Mouse (Mus musculus): ENCODE data around the gene Stk10. TPM values are rescaled to one million over a fixed set of nuclear protein-coding genes. Genes with fewer than 3 reads are reported as not detected.

Gene Stk10
- polyA plus RNA-seq, 1 experiment from 2014 or later: 1.6 TPM

DNA sequence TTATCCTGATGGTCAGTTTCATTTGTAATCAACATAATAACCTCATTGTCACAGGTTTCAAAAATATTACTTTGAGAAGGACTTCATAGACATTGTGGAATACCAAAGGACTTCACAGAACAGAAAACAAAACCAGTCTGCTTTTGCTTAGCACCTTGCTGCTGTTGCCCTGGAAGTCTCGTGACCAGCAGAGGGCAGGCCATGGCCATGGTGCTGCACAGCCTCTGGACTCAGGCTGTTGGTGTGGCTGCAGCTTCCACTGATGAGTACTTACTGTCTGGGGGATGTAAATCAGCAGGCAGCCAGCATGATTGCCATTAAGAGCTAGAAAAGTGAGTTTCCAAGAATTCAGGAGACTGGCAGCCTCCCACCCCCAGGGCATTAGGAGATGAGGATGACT, 92.6 kb downstream of the Stk10 start:
- ATAC-seq (replicated peaks; ENCODE audit: insufficient number of reproducible peaks, low FRiP score, low TSS enrichment): no peak
- no peak overlapping the region for H3K27ac ChIP-seq (ENCODE audit: low read depth, low read length)
- H3K9me3 ChIP-seq (replicated peaks; ENCODE audit: control insufficient read depth, low read length): no peaks in the 10 kb centered on the region
- peaks cover 3% of the 10 kb centered on the region; the same call in 1 of the 2 replicates for H3K4me1 ChIP-seq (ENCODE audit: control insufficient read depth, insufficient read depth, low read length)
- H3K36me3 ChIP-seq (ENCODE audit: control insufficient read depth, insufficient read depth, low read length): no peaks in the 10 kb centered on the region
- no peak overlapping the region for H3K4me2 ChIP-seq
- H3K9ac ChIP-seq (ENCODE audit: low read depth, low read length): no peak overlapping the region
- H3K4me3 ChIP-seq (ENCODE audit: low read depth, low read length): no peak overlapping the region
- 59% methylated on average over 1 of the region's 1 CpGs for WGBS (ENCODE audit: insufficient replicate concordance)
- no peaks in the 10 kb centered on the region for H3K27me3 ChIP-seq (ENCODE audit: control insufficient read depth, insufficient read depth, low read length)

DNA sequence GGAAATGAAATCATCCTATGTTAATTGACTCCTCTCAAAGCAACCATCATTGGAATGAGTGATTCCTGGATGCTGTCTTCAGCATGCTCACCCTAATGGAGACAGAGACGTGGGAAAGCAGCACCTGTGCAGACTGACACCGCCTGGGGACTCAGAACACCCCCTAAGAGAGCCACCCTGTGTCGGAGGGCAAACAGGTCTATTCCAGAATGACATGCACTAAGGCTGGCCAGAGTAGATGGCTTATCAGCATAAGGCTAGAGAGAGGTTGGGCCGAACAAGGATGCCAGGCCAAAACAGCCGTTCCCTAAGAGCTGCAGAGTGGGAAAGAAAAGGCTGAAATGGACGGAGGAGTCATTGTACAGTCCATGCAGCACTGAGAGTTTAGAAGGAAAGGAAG, 93.0 kb downstream of the Stk10 start:
- Histone ChIP-seq H3K9ac (ENCODE audit: low read depth, low read length) (no peak overlapping the region), H3K4me1 (ENCODE audit: control insufficient read depth, insufficient read depth, low read length) (0 out of 2 replicates have a peak, but pooled peaks cover 3% of the 10 kb centered on the region), H3K27ac (ENCODE audit: low read depth, low read length) (no peak overlapping the region), H3K4me2 (no peak overlapping the region), H3K9me3 (replicated peaks; ENCODE audit: control insufficient read depth, low read length) (no peaks in the 10 kb centered on the region), H3K4me3 (ENCODE audit: low read depth, low read length) (no peak overlapping the region), H3K27me3 (ENCODE audit: control insufficient read depth, insufficient read depth, low read length) (no peaks in the 10 kb centered on the region), H3K36me3 (ENCODE audit: control insufficient read depth, insufficient read depth, low read length) (no peaks in the 10 kb centered on the region)
- WGBS (ENCODE audit: insufficient replicate concordance): 63% methylated on average over 6 of the region's 6 CpGs
- ATAC-seq (replicated peaks; ENCODE audit: insufficient number of reproducible peaks, low FRiP score, low TSS enrichment): no peak

DNA sequence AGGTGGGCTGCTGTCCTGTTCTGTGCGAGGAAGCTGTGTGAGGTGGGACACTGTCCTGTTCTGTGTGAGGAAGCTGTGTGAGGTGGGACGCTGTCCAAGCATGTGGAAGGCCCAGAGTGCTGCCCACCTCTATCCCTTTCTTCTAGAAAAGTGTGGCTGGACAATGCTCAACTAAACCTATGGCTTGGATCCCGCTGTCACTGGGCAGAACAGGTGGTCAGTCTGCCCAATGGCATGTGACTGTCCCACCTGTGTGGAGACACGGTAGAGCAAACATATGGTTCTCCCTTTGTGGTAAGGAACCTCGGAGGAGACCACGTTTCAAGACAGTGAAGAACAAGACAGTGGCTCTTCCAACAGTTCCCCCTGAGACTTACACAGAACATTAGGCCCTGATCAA, 94.8 kb downstream of the Stk10 start:
- Histone ChIP-seq H3K9me3 (replicated peaks; ENCODE audit: control insufficient read depth, low read length) (no peaks in the 10 kb centered on the region), H3K9ac (ENCODE audit: low read depth, low read length) (no peak overlapping the region), H3K36me3 (ENCODE audit: control insufficient read depth, insufficient read depth, low read length) (no peaks in the 10 kb centered on the region), H3K4me1 (ENCODE audit: control insufficient read depth, insufficient read depth, low read length) (no peaks in the 10 kb centered on the region), H3K4me3 (ENCODE audit: low read depth, low read length) (no peak overlapping the region), H3K4me2 (no peak overlapping the region), H3K27me3 (ENCODE audit: control insufficient read depth, insufficient read depth, low read length) (no peaks in the 10 kb centered on the region), H3K27ac (ENCODE audit: low read depth, low read length) (no peak overlapping the region)
- WGBS (ENCODE audit: insufficient replicate concordance): 76% methylated on average over 6 of the region's 6 CpGs
- ATAC-seq (replicated peaks; ENCODE audit: insufficient number of reproducible peaks, low FRiP score, low TSS enrichment): no peak

DNA sequence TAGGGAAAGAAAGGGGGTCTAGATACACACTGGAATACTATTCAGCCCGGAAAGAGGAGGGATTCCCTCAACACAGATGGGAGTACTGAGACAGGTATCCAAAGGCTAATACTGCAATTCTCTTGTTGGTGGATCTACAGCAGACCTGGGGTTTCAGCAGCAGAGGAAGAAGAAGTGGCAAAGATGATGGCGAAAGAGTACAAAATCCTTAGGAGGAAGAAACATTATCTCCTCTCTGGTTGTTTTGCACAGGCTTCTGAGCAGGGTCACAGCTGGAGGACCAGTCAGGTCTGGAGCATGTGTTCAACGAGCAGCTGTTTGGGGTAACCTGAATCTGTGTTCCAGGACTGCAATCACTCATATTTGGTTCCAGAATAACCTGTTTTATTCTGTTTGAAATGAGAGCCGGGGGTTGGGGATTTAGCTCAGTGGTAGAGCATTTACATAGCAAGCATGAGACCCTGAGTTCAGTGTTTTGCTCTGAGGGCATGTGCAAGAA, 96.7 kb downstream of the Stk10 start:
- H3K27me3 ChIP-seq (ENCODE audit: control insufficient read depth, insufficient read depth, low read length): no peaks in the 10 kb centered on the region
- no peak for ATAC-seq (replicated peaks; ENCODE audit: insufficient number of reproducible peaks, low FRiP score, low TSS enrichment)
- H3K4me3 ChIP-seq (ENCODE audit: low read depth, low read length): no peak overlapping the region
- H3K4me2 ChIP-seq: no peak overlapping the region
- no peaks in the 10 kb centered on the region for H3K4me1 ChIP-seq (ENCODE audit: control insufficient read depth, insufficient read depth, low read length)
- no peak overlapping the region for H3K9ac ChIP-seq (ENCODE audit: low read depth, low read length)
- WGBS (ENCODE audit: insufficient replicate concordance): 81% methylated on average over 4 of the region's 4 CpGs
- H3K9me3 ChIP-seq (replicated peaks; ENCODE audit: control insufficient read depth, low read length): no peaks in the 10 kb centered on the region
- H3K27ac ChIP-seq (ENCODE audit: low read depth, low read length): no peak overlapping the region
- H3K36me3 ChIP-seq (ENCODE audit: control insufficient read depth, insufficient read depth, low read length): no peaks in the 10 kb centered on the region

DNA sequence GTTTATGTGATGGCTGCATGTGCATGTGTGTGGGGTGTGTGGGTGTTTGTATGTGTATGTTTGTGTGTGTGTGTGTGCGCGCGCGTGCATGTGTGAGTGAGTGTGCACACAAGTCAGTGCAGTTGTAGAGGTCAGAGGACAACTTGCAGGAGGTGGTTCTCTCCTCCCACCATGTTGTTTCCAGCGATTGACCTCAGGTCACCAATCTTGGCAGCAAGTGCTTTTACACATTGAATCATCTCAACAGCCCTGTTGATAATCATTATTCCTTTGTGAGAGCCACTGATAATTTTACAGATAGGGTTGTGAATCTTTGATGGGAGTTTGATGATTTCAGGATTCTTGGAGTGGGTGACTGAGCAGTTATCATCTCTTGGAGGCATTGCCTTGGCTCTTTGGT, 99.6 kb downstream of the Stk10 start:
- H3K9ac ChIP-seq (ENCODE audit: low read depth, low read length): no peak overlapping the region
- no peaks in the 10 kb centered on the region for H3K27me3 ChIP-seq (ENCODE audit: control insufficient read depth, insufficient read depth, low read length)
- 94% methylated on average over 5 of the region's 5 CpGs for WGBS (ENCODE audit: insufficient replicate concordance)
- H3K4me2 ChIP-seq: no peak overlapping the region
- no peaks in the 10 kb centered on the region for H3K4me1 ChIP-seq (ENCODE audit: control insufficient read depth, insufficient read depth, low read length)
- H3K9me3 ChIP-seq (replicated peaks; ENCODE audit: control insufficient read depth, low read length): no peaks in the 10 kb centered on the region
- H3K4me3 ChIP-seq (ENCODE audit: low read depth, low read length): no peak overlapping the region
- H3K36me3 ChIP-seq (ENCODE audit: control insufficient read depth, insufficient read depth, low read length): no peaks in the 10 kb centered on the region
- ATAC-seq (replicated peaks; ENCODE audit: insufficient number of reproducible peaks, low FRiP score, low TSS enrichment): no peak
- no peak overlapping the region for H3K27ac ChIP-seq (ENCODE audit: low read depth, low read length)

DNA sequence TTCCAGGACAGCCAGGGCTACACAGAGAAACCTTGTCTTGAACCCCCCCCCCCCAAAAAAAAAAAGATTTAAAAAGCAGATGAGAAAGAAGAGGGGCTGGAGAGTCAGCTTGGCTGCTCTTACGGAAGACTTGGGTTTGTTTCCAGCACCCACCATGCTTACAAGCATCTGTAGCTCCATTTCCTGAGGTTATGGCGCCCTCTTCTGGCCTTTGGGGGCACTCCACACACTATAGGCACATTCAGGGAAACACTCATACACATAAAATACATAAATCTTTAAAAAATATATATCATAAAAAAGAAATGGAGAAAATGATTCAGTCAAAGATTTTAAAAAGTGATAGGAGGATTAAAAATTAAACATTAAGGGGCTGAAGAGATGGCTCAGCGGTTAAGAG, 100.4 kb downstream of the Stk10 start:
- Histone ChIP-seq H3K27me3 (ENCODE audit: control insufficient read depth, insufficient read depth, low read length) (no peaks in the 10 kb centered on the region), H3K9ac (ENCODE audit: low read depth, low read length) (no peak overlapping the region), H3K36me3 (ENCODE audit: control insufficient read depth, insufficient read depth, low read length) (no peaks in the 10 kb centered on the region)

DNA sequence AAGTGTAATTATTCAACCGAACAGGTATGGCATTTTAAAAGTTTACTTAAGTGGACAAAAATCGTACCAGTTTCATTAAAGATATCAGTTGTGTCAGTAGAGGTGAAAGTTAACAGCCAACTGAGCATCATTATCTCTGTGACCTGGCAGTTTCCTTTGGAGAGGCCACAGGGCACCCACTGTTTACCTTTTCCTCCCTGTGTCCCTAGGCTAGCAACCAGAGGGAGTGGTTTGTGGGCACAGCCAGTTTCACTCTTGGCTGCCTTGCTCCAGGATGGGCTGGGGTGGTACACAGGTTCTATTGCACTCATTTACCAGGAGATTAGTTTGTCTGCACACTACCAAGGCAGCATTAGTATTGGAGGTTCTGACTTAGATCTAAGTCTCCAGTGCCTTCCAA, 101.0 kb downstream of the Stk10 start:
- Histone ChIP-seq H3K4me3 (ENCODE audit: low read depth, low read length) (no peak overlapping the region), H3K36me3 (ENCODE audit: control insufficient read depth, insufficient read depth, low read length) (no peaks in the 10 kb centered on the region), H3K27me3 (ENCODE audit: control insufficient read depth, insufficient read depth, low read length) (no peaks in the 10 kb centered on the region), H3K9me3 (replicated peaks; ENCODE audit: control insufficient read depth, low read length) (no peaks in the 10 kb centered on the region), H3K27ac (ENCODE audit: low read depth, low read length) (no peak overlapping the region), H3K4me2 (no peak overlapping the region), H3K4me1 (ENCODE audit: control insufficient read depth, insufficient read depth, low read length) (no peaks in the 10 kb centered on the region), H3K9ac (ENCODE audit: low read depth, low read length) (no peak overlapping the region)
- 72% methylated on average over 2 of the region's 2 CpGs for WGBS (ENCODE audit: insufficient replicate concordance)
- no peak for ATAC-seq (replicated peaks; ENCODE audit: insufficient number of reproducible peaks, low FRiP score, low TSS enrichment)

More for the DNA sequence above, 100.4 kb downstream of the Stk10 start:
- WGBS (ENCODE audit: insufficient replicate concordance): 63% methylated on average over 3 of the region's 3 CpGs
- Histone ChIP-seq H3K4me1 (ENCODE audit: control insufficient read depth, insufficient read depth, low read length) (no peaks in the 10 kb centered on the region), H3K9me3 (replicated peaks; ENCODE audit: control insufficient read depth, low read length) (no peaks in the 10 kb centered on the region), H3K4me3 (ENCODE audit: low read depth, low read length) (no peak overlapping the region), H3K27ac (ENCODE audit: low read depth, low read length) (no peak overlapping the region), H3K4me2 (no peak overlapping the region)
- ATAC-seq (replicated peaks; ENCODE audit: insufficient number of reproducible peaks, low FRiP score, low TSS enrichment): no peak

DNA sequence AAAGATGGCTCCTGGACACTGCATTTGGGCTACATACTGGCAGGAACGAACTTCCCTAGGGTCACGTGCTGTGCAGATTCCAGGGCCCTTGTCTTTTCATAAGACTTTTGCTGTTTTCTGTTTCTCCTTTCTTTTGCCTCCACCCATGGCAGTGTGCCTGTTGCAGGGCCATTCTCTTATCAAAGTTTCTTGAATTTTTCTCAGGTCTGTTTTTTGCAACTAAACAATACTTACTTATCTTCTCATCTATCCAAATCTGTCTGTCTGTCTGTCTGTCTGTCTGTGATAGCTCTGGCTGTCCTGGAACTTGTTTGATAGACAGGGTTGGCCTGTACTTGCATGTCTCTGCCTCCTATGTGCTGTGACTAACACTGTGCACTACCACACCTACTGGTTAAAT, 101.7 kb downstream of the Stk10 start:
- H3K4me3 ChIP-seq (ENCODE audit: low read depth, low read length): no peak overlapping the region
- H3K9me3 ChIP-seq (replicated peaks; ENCODE audit: control insufficient read depth, low read length): no peaks in the 10 kb centered on the region
- H3K9ac ChIP-seq (ENCODE audit: low read depth, low read length): no peak overlapping the region
- no peaks in the 10 kb centered on the region for H3K4me1 ChIP-seq (ENCODE audit: control insufficient read depth, insufficient read depth, low read length)
- no peak overlapping the region for H3K4me2 ChIP-seq
- WGBS (ENCODE audit: insufficient replicate concordance): 47% methylated on average over 2 of the region's 2 CpGs
- no peaks in the 10 kb centered on the region for H3K27me3 ChIP-seq (ENCODE audit: control insufficient read depth, insufficient read depth, low read length)
- ATAC-seq (replicated peaks; ENCODE audit: insufficient number of reproducible peaks, low FRiP score, low TSS enrichment): no peak
- H3K36me3 ChIP-seq (ENCODE audit: control insufficient read depth, insufficient read depth, low read length): no peaks in the 10 kb centered on the region
- H3K27ac ChIP-seq (ENCODE audit: low read depth, low read length): no peak overlapping the region

DNA sequence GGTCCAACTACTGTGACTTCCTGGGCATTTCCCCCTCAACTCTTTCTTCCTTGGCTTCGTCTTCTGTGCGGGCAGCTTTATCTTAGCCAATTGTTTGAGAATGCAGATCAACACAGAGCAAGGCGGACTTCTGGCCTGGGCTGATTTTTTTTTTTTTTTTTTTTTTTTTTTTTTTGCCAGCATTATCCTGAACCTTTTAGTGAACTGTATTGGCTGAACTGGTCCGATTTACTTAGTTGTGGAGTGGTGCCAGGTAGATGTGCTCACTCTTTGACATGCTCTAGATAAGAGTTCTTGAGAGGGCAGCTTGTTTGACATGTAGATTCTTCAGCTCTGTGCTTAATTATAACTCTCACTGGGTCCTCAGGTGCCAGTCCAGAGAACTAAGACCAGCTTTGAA, 103.2 kb downstream of the Stk10 start:
- Histone ChIP-seq H3K4me1 (ENCODE audit: control insufficient read depth, insufficient read depth, low read length) (peaks cover 7% of the 10 kb centered on the region), H3K4me3 (ENCODE audit: low read depth, low read length) (no peak overlapping the region), H3K4me2 (no peak overlapping the region), H3K36me3 (ENCODE audit: control insufficient read depth, insufficient read depth, low read length) (no peaks in the 10 kb centered on the region), H3K9me3 (replicated peaks; ENCODE audit: control insufficient read depth, low read length) (no peaks in the 10 kb centered on the region), H3K27me3 (ENCODE audit: control insufficient read depth, insufficient read depth, low read length) (no peaks in the 10 kb centered on the region), H3K9ac (ENCODE audit: low read depth, low read length) (no peak overlapping the region), H3K27ac (ENCODE audit: low read depth, low read length) (no peak overlapping the region)
- no peak for ATAC-seq (replicated peaks; ENCODE audit: insufficient number of reproducible peaks, low FRiP score, low TSS enrichment)
- 24% methylated on average over 4 of the region's 4 CpGs for WGBS (ENCODE audit: insufficient replicate concordance)
